Mouse (Mus musculus): ENCODE data around the gene Ptrh2. TPM values are rescaled to one million over a fixed set of nuclear protein-coding genes. Genes with fewer than 3 reads are reported as not detected.
A peak's percentile ranks its signal among the peaks of the same experiment; 100 is the strongest.
"Not testable (repeated sequence)": the region's sequence is repeated elsewhere in the genome, so short reads cannot be mapped to it uniquely, and the experiment has no call there.

Gene Ptrh2
- total and polyA plus RNA-seq, 3 experiments, result 3.7 to 6.4 (median 5.9) TPM

DNA sequence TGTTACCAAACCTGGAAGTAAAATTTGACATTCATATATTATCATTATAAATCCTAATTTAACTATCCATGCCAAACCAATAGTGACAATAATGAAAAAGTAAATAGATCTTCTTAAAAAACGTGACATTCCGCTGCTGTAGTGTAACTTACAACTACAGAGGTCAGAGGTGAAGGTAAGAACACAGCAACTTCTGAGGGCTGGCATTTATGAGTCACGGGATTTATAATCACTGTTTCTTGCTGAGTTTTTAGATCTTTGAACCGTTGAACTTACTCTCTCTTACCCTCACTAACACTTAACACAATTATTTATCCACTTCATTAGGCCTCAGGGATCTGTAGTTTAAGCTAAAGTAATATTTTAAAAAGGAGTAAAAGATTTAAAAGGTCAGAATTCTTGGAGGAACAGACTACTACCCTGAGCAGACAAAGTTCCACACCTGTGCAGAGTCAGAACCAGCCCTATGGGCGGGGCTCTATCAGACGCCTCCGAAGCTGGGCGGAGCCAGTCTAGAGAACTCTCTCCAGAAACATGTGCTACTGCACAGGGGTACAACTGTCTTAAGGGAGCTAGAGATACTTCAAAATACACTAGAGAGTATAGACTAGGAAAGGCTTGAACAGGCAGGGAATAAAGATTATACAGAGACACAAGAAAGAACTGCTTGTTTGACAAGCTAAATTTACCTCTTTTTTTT lies 53.7 kb downstream of the Ptrh2 start:
- peaks cover 51% of the 10 kb centered on the region for H3K36me3 ChIP-seq (ENCODE audit: control insufficient read depth, insufficient read depth, low read length)
- DNase-seq, result no peak
- H3K4me1 ChIP-seq (ENCODE audit: control insufficient read depth, insufficient read depth, low read length), result peaks cover 5% of the 10 kb centered on the region
- no peak overlapping the region for H3K27ac ChIP-seq
- intact Hi-C loops (cut with DNase I), result no loop called here
- no peaks in the 10 kb centered on the region for H3K27me3 ChIP-seq (ENCODE audit: control insufficient read depth, insufficient read depth, low read length)
- H3K4me3 ChIP-seq, result no peak overlapping the region
- H3K79me2 ChIP-seq (replicated peaks; ENCODE audit: control insufficient read depth, insufficient read depth, low read length), result peaks cover 3% of the 10 kb centered on the region; the same call in 1 of the 2 replicates
- WGBS, result 65% methylated on average over 8 of the region's 8 CpGs
- TF ChIP-seq POLR2A (IDR thresholded peaks at IDR 0.05; ENCODE audit: insufficient read depth, low read depth, low read length) (no peak), CTCF (IDR thresholded peaks at IDR 0.05) (no peak), EP300 (IDR thresholded peaks at IDR 0.05; ENCODE audit: insufficient read depth, low read depth, low read length) (no peak)
- H3K9ac ChIP-seq (ENCODE audit: low read depth, low read length), result no peak overlapping the region

DNA sequence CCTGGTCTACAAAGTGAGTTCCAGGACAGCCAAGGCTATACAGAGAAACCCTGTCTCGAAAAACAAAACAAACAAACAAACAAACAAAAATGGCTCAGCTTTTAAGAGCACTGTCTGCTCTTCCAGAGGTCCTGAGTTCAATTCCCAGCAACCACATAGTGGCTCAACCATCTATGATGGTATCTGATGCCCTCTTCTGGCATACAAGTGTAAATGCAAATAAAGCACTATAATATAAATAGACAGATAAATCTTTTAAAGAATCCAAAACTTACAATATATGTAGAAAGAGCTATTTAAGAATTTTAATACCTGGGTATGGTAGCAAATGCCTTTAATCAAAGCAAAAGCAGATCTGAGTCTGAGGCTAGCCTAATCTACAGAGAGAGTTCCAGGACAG lies 54.5 kb downstream of the Ptrh2 start:
- H3K36me3 ChIP-seq (ENCODE audit: control insufficient read depth, insufficient read depth, low read length), result peaks cover 55% of the 10 kb centered on the region
- DNase-seq; H3K9ac ChIP-seq (ENCODE audit: low read depth, low read length); H3K79me2 ChIP-seq (replicated peaks; ENCODE audit: control insufficient read depth, insufficient read depth, low read length); intact Hi-C loops (cut with DNase I); H3K27me3 ChIP-seq (ENCODE audit: control insufficient read depth, insufficient read depth, low read length); H3K27ac ChIP-seq; H3K4me1 ChIP-seq (ENCODE audit: control insufficient read depth, insufficient read depth, low read length); H3K4me3 ChIP-seq: not testable (repeated sequence)
- peak; percentile 52 for TF ChIP-seq CTCF (IDR thresholded peaks at IDR 0.05)
- WGBS, result 96% methylated on average over 1 of the region's 1 CpGs

DNA sequence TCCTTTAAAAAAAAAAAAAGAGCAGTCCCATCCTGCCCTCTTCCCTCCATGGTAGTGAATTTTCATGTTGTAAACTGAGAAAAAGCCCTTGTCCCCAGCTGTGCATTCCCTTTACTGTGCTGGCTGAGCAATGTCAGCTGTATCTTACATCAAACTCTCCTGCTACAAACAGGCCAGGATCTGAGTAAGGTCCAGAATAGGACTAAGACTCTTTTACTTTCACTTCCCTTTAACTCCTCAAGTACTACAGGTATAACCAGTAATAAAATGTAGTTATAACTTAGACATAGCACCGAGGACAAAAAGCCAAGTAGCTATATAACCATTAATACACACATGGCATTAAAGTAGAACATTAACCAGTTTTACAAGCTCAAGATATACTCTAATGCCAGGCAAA lies 55.2 kb downstream of the Ptrh2 start:
- peaks cover 5% of the 10 kb centered on the region for H3K79me2 ChIP-seq (replicated peaks; ENCODE audit: control insufficient read depth, insufficient read depth, low read length)
- no peak overlapping the region for H3K4me3 ChIP-seq
- peaks cover 55% of the 10 kb centered on the region for H3K36me3 ChIP-seq (ENCODE audit: control insufficient read depth, insufficient read depth, low read length)
- WGBS, result 86% methylated on average over 1 of the region's 1 CpGs
- no peak for DNase-seq
- TF ChIP-seq CTCF (IDR thresholded peaks at IDR 0.05) (no peak), EP300 (IDR thresholded peaks at IDR 0.05; ENCODE audit: insufficient read depth, low read depth, low read length) (no peak), POLR2A (IDR thresholded peaks at IDR 0.05; ENCODE audit: insufficient read depth, low read depth, low read length) (no peak)
- no peaks in the 10 kb centered on the region for H3K27me3 ChIP-seq (ENCODE audit: control insufficient read depth, insufficient read depth, low read length)
- H3K9ac ChIP-seq (ENCODE audit: low read depth, low read length), result no peak overlapping the region
- peak overlapping the region; percentile 15; the same call in 1 of the 2 replicates for H3K27ac ChIP-seq
- H3K4me1 ChIP-seq (ENCODE audit: control insufficient read depth, insufficient read depth, low read length), result peaks cover 10% of the 10 kb centered on the region
- intact Hi-C loops (cut with DNase I), result no loop called here

DNA sequence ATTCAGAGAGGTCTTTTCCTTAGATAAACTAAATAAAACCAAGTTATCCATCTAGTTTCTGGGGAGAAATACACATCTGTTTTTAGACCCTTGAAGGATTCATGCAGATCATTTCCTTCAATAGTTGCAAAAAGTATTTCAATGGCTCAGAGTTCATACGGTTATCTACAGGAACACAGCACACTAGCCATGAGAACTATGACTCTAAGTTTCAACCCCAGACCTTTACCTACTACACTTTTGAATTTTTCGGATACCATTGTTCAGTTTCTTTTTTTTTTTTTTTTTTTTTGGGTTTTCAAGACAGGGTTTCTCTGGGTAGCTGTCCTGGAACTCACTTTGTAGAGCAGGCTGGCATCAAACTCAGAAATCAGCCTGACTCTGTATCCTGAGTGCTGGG lies 55.7 kb downstream of the Ptrh2 start:
- Histone ChIP-seq H3K9ac (ENCODE audit: low read depth, low read length) (no peak overlapping the region), H3K79me2 (replicated peaks; ENCODE audit: control insufficient read depth, insufficient read depth, low read length) (peaks cover 5% of the 10 kb centered on the region), H3K36me3 (ENCODE audit: control insufficient read depth, insufficient read depth, low read length) (peaks cover 53% of the 10 kb centered on the region), H3K4me3 (no peak overlapping the region), H3K27ac (peak overlapping the region; percentile 15; the same call in 1 of the 2 replicates), H3K27me3 (ENCODE audit: control insufficient read depth, insufficient read depth, low read length) (no peaks in the 10 kb centered on the region), H3K4me1 (ENCODE audit: control insufficient read depth, insufficient read depth, low read length) (peaks cover 11% of the 10 kb centered on the region)
- WGBS, result 37% methylated on average over 2 of the region's 2 CpGs
- DNase-seq, result no peak
- no peak for TF ChIP-seq CTCF (IDR thresholded peaks at IDR 0.05)
- TF ChIP-seq EP300 (IDR thresholded peaks at IDR 0.05; ENCODE audit: insufficient read depth, low read depth, low read length), result no peak
- no peak for TF ChIP-seq POLR2A (IDR thresholded peaks at IDR 0.05; ENCODE audit: insufficient read depth, low read depth, low read length)
- intact Hi-C loops (cut with DNase I), result no loop called here

DNA sequence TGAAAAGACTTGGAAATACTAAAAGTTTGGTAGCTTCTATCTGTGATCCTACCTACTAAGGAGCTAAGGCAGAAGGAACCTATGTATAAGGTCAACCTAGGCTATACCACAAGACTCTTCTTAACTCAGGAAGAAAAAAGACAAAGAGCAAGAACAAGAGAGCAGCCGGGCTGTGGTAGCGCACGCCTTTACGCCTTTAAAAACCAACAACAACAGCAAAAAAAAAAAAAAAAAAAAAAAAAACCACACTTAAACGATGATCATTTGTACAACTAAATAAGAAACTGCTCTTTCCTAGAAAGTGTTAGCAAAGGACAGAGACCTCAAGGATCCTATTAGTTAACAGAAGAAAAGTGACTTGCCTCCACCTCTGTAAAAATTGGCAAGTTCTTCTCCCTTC lies 57.7 kb downstream of the Ptrh2 start:
- peaks cover 10% of the 10 kb centered on the region for H3K79me2 ChIP-seq (replicated peaks; ENCODE audit: control insufficient read depth, insufficient read depth, low read length)
- H3K4me3 ChIP-seq, result no peak overlapping the region
- WGBS, result 77% methylated on average over 5 of the region's 5 CpGs
- DNase-seq, result no peak
- no peak overlapping the region for H3K9ac ChIP-seq (ENCODE audit: low read depth, low read length)
- H3K27me3 ChIP-seq (ENCODE audit: control insufficient read depth, insufficient read depth, low read length), result no peaks in the 10 kb centered on the region
- H3K4me1 ChIP-seq (ENCODE audit: control insufficient read depth, insufficient read depth, low read length), result peaks cover 22% of the 10 kb centered on the region
- TF ChIP-seq EP300 (IDR thresholded peaks at IDR 0.05; ENCODE audit: insufficient read depth, low read depth, low read length) (no peak), POLR2A (IDR thresholded peaks at IDR 0.05; ENCODE audit: insufficient read depth, low read depth, low read length) (no peak), CTCF (IDR thresholded peaks at IDR 0.05) (no peak)
- H3K27ac ChIP-seq, result no peak overlapping the region
- intact Hi-C loops (cut with DNase I), result no loop called here
- H3K36me3 ChIP-seq (ENCODE audit: control insufficient read depth, insufficient read depth, low read length), result peaks cover 59% of the 10 kb centered on the region

Other genes with a start within 250 kb of the Ptrh2 start
- gene Rnft1, start 199.3 kb upstream of the Ptrh2 start, total RNA-seq (2021), result 10 to 100 TPM; 26.2 to 35.0 TPM
- 6.8 and 14.3 TPM in 2 replicates for gene Rnft1, start 199.3 kb upstream of the Ptrh2 start, polyA plus RNA-seq (2012; rRNA removed)
- gene Rps6kb1, start 139.2 kb upstream of the Ptrh2 start, total RNA-seq (2021), result 10 to 100 TPM; 18.3 to 22.4 TPM
- 6.4 and 8.1 TPM in 2 replicates for gene Rps6kb1, start 139.2 kb upstream of the Ptrh2 start, polyA plus RNA-seq (2012; rRNA removed)
- gene Tubd1, start 139.0 kb upstream of the Ptrh2 start, total RNA-seq (2021), result 1 to 10 TPM; 5.7 to 6.2 TPM
- gene Tubd1, start 139.0 kb upstream of the Ptrh2 start, polyA plus RNA-seq (2012; rRNA removed), result 4.7 and 8.3 TPM in 2 replicates
- gene Vmp1, start 149 bp upstream of the Ptrh2 start, total RNA-seq (2021), result 10 to 100 TPM; 58.2 to 66.9 TPM
- gene Vmp1, start 149 bp upstream of the Ptrh2 start, polyA plus RNA-seq (2012; rRNA removed), result 34.0 and 59.2 TPM in 2 replicates
- 100 to 1,000 TPM; 143 to 147 TPM for gene Cltc, start 73.6 kb downstream of the Ptrh2 start, total RNA-seq (2021)
- 63.2 and 101 TPM in 2 replicates for gene Cltc, start 73.6 kb downstream of the Ptrh2 start, polyA plus RNA-seq (2012; rRNA removed)
- gene Dhx40, start 123.8 kb downstream of the Ptrh2 start, total RNA-seq (2021), result 10 to 100 TPM; 13.8 to 18.1 TPM
- gene Dhx40, start 123.8 kb downstream of the Ptrh2 start, polyA plus RNA-seq (2012; rRNA removed), result 3.6 and 6.0 TPM in 2 replicates

All from heart, adult 2 months (tissue).